Mouse (Mus musculus): ENCODE measurements around the gene Kcnh5.

DNA sequence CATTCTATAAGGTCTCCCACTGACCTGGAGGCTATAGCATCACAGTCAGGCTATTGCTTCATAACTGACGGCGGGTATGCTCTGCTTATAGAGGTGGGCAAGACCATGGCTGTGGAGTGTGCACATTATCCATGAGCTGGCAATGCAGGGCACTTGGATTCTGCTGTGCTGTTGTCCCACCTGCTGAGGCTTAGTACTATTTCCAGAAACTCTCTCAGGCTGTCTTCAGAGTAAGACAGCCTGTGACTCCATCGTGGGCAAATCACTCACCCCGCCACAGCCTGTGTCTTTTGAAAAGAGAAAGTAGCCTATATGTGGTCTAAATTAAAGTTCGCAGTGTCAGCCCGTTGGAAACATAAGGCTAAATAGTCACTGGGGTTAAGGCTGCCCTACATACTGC is 295.8 kb downstream of the Kcnh5 start:
- no peak for TF ChIP-seq POLR2A (IDR thresholded peaks at IDR 0.05; ENCODE audit: control insufficient read depth, low read depth, low read length)
- no peak for TF ChIP-seq CTCF (IDR thresholded peaks at IDR 0.05; ENCODE audit: control insufficient read depth, insufficient read depth, insufficient replicate concordance, low read depth, low read length)

Data from testis, adult 2 months (tissue).